13 mouse cellular contexts compared by ENCODE assay signal in genomic region chr6:37851352-37851751, GRCm38 (mm10).
"Had no signal": no experiment of that assay in that cellular context is flagged by ENCODE, and none has a peak within 500 bp of the region (broad histone marks: within the 10 kb centered on the region; RNA-seq: fewer than 3 reads in every experiment).

No protein-coding gene starts in this region.

- DNase-seq: kidney, adult 2 months; kidney, postnatal 25 days; lung, embryonic 14.5 days; lung, postnatal 10 days; lung, postnatal 4 days; right cerebral cortex, adult 18-20 months; right cerebral cortex, postnatal 25 days; thymus, postnatal 4 days had no signal

- H3K4me2 ChIP-seq: limb, embryonic 15.5 days; lung, embryonic 14.5 days; midbrain, embryonic 13.5 days had no signal

- H3K27me3 ChIP-seq: limb, embryonic 15.5 days; megakaryocyte, embryonic 14.5 days; midbrain, embryonic 13.5 days had no signal

- H3K36me3 ChIP-seq: limb, embryonic 15.5 days; midbrain, embryonic 13.5 days had no signal

- ATAC-seq: intestine, embryonic 16.5 days; midbrain, embryonic 13.5 days had no signal

- H3K4me1 ChIP-seq: limb, embryonic 15.5 days; midbrain, embryonic 13.5 days had no signal

- H3K27ac ChIP-seq: left cerebral cortex, adult 2 months; limb, embryonic 15.5 days; midbrain, embryonic 13.5 days had no signal

- H3K4me3 ChIP-seq: left cerebral cortex, adult 2 months; limb, embryonic 15.5 days; megakaryocyte, embryonic 14.5 days; midbrain, embryonic 13.5 days had no signal

- H3K9ac ChIP-seq: limb, embryonic 15.5 days; lung, embryonic 14.5 days; midbrain, embryonic 13.5 days had no signal

- H3K9me3 ChIP-seq: limb, embryonic 15.5 days had no signal
